Mouse (Mus musculus): ENCODE data around the gene Clasp1. TPM values are rescaled to one million over a fixed set of nuclear protein-coding genes. Genes with fewer than 3 reads are reported as not detected.

Clasp1 gene
- total and polyA plus RNA-seq, 3 experiments, result 32.0 to 53.2 (median 42.2) TPM

- H3K27ac ChIP-seq (ENCODE audit: insufficient read depth, low read depth), result no peak overlapping the region
- H3K36me3 ChIP-seq (replicated peaks in 1 of 2; ENCODE audit: control insufficient read depth in 1 of 2, insufficient read depth in 1 of 2, low read length in 1 of 2), result no peaks in the 10 kb centered on the region
- dilution Hi-C loops (cut with MboI; ENCODE audit: extremely low pct_ligation_motif_present, extremely low pct_unique_long_range_greater_than_20kb, low sequenced_read_pairs), result no loop called here
- no peaks in the 10 kb centered on the region for H3K9me3 ChIP-seq (replicated peaks; ENCODE audit: low read length)
- no peak for DNase-seq (ENCODE audit: extremely low read depth)
- H3K4me2 ChIP-seq (ENCODE audit: insufficient read depth, low read depth, poor library complexity, severe bottlenecking), result no peak overlapping the region
- in situ Hi-C loops (cut with MboI; ENCODE audit: low pct_ligation_motif_present, low pct_unique_long_range_greater_than_20kb, low sequenced_read_pairs), result loop anchor here (25.0 kb wide), 1 partner anchor 418 kb away; no protein-coding TSS in a partner anchor
- no peaks in the 10 kb centered on the region for H3K4me1 ChIP-seq (ENCODE audit: control insufficient read depth in 1 of 2, insufficient read depth in 2 of 2)
- no peaks in the 10 kb centered on the region for H3K27me3 ChIP-seq (replicated peaks)
- no peaks in the 10 kb centered on the region for H3K79me2 ChIP-seq (replicated peaks; ENCODE audit: control insufficient read depth, extremely low read depth, insufficient read depth, poor library complexity, severe bottlenecking)
- TF ChIP-seq ZC3H11A (IDR thresholded peaks at IDR 0.05; ENCODE audit: low read depth, low read length) (no peak), CTCF (conservative IDR thresholded peaks at IDR 0.05 in 1 of 2, IDR thresholded peaks at IDR 0.05 in 1 of 2; ENCODE audit: low read depth in 2 of 2, low read length in 2 of 2) (peak in 1 of 2 experiments; percentile 22; a peak in 1 of 4 replicates)
- H3K4me3 ChIP-seq (replicated peaks in 1 of 3; ENCODE audit: low read depth in 2 of 3, low read length in 2 of 3, poor library complexity in 1 of 3), result no peak overlapping the region
- H3K9ac ChIP-seq (ENCODE audit: insufficient read depth, low read depth), result no peak overlapping the region
Measured at GRCm38 (mm10) chr1:118343649-118344435, 45.0 kb upstream of the Clasp1 start.

GRCm38 (mm10) chr1:118349922-118350321, 38.9 kb upstream of the Clasp1 start:
- dilution Hi-C loops (cut with MboI; ENCODE audit: extremely low pct_ligation_motif_present, extremely low pct_unique_long_range_greater_than_20kb, low sequenced_read_pairs), result no loop called here
- H3K4me1 ChIP-seq (ENCODE audit: control insufficient read depth in 1 of 2, insufficient read depth in 2 of 2), result no peaks in the 10 kb centered on the region

GRCm38 (mm10) chr1:118359071-118359761, 29.6 kb upstream of the Clasp1 start:
- Histone ChIP-seq H3K9ac (ENCODE audit: insufficient read depth, low read depth) (no peak overlapping the region), H3K9me3 (replicated peaks; ENCODE audit: low read length) (no peaks in the 10 kb centered on the region), H3K4me1 (ENCODE audit: control insufficient read depth in 1 of 2, insufficient read depth in 2 of 2) (no peaks in the 10 kb centered on the region), H3K4me2 (ENCODE audit: insufficient read depth, low read depth, poor library complexity, severe bottlenecking) (no peak overlapping the region), H3K79me2 (replicated peaks; ENCODE audit: control insufficient read depth, extremely low read depth, insufficient read depth, poor library complexity, severe bottlenecking) (no peaks in the 10 kb centered on the region), H3K36me3 (replicated peaks in 1 of 2; ENCODE audit: control insufficient read depth in 1 of 2, insufficient read depth in 1 of 2, low read length in 1 of 2) (no peaks in the 10 kb centered on the region), H3K4me3 (replicated peaks in 1 of 3; ENCODE audit: low read depth in 2 of 3, low read length in 2 of 3, poor library complexity in 1 of 3) (no peak overlapping the region), H3K27me3 (replicated peaks) (no peaks in the 10 kb centered on the region), H3K27ac (ENCODE audit: insufficient read depth, low read depth) (no peak overlapping the region)
- DNase-seq (ENCODE audit: extremely low read depth), result no peak
- in situ Hi-C loops (cut with MboI; ENCODE audit: low pct_ligation_motif_present, low pct_unique_long_range_greater_than_20kb, low sequenced_read_pairs), result no loop called here
- TF ChIP-seq ZNF384 (IDR thresholded peaks at IDR 0.05; ENCODE audit: low read depth, low read length), result no peak
- dilution Hi-C loops (cut with MboI; ENCODE audit: extremely low pct_ligation_motif_present, extremely low pct_unique_long_range_greater_than_20kb, low sequenced_read_pairs), result no loop called here

More at GRCm38 (mm10) chr1:118349922-118350321, 38.9 kb upstream of the Clasp1 start:
- no peak overlapping the region for H3K27ac ChIP-seq (ENCODE audit: insufficient read depth, low read depth)
- no peaks in the 10 kb centered on the region for H3K27me3 ChIP-seq (replicated peaks)
- H3K9ac ChIP-seq (ENCODE audit: insufficient read depth, low read depth), result no peak overlapping the region
- H3K9me3 ChIP-seq (replicated peaks; ENCODE audit: low read length), result peaks cover 3% of the 10 kb centered on the region
- in situ Hi-C loops (cut with MboI; ENCODE audit: low pct_ligation_motif_present, low pct_unique_long_range_greater_than_20kb, low sequenced_read_pairs), result loop anchor here (25.0 kb wide), 1 partner anchor 412 kb away; no protein-coding TSS in a partner anchor
- H3K79me2 ChIP-seq (replicated peaks; ENCODE audit: control insufficient read depth, extremely low read depth, insufficient read depth, poor library complexity, severe bottlenecking), result no peaks in the 10 kb centered on the region
- H3K4me2 ChIP-seq (ENCODE audit: insufficient read depth, low read depth, poor library complexity, severe bottlenecking), result no peak overlapping the region
- no peak for DNase-seq (ENCODE audit: extremely low read depth)
- H3K4me3 ChIP-seq (replicated peaks in 1 of 3; ENCODE audit: low read depth in 2 of 3, low read length in 2 of 3, poor library complexity in 1 of 3), result no peak overlapping the region
- TF ChIP-seq MAFK (IDR thresholded peaks at IDR 0.05; ENCODE audit: insufficient replicate concordance, low read length), result no peak
- TF ChIP-seq UBTF (IDR thresholded peaks at IDR 0.05; ENCODE audit: low read depth, low read length), result no peak
- TF ChIP-seq RCOR1 (conservative IDR thresholded peaks at IDR 0.05; ENCODE audit: low read depth, low read length), result no peak
- TF ChIP-seq GABPA (IDR thresholded peaks at IDR 0.05; ENCODE audit: insufficient replicate concordance, low read depth, low read length), result no peak
- TF ChIP-seq ZKSCAN1 (IDR thresholded peaks at IDR 0.05; ENCODE audit: borderline replicate concordance, low read depth, low read length), result no peak
- TF ChIP-seq MAZ (IDR thresholded peaks at IDR 0.05; ENCODE audit: low read depth, low read length), result no peak
- TF ChIP-seq MXI1 (IDR thresholded peaks at IDR 0.05; ENCODE audit: low read depth, low read length), result no peak
- no peak for TF ChIP-seq USF2 (conservative IDR thresholded peaks at IDR 0.05; ENCODE audit: low read depth, low read length)
- no peak for TF ChIP-seq CTCF (conservative IDR thresholded peaks at IDR 0.05 in 1 of 2, IDR thresholded peaks at IDR 0.05 in 1 of 2; ENCODE audit: low read depth in 2 of 2, low read length in 2 of 2)
- TF ChIP-seq ZC3H11A (IDR thresholded peaks at IDR 0.05; ENCODE audit: low read depth, low read length), result no peak
- no peak for TF ChIP-seq RAD21 (IDR thresholded peaks at IDR 0.05; ENCODE audit: low read depth, low read length)
- no peak for TF ChIP-seq BHLHE40 (IDR thresholded peaks at IDR 0.05; ENCODE audit: low read depth, low read length)
- TF ChIP-seq POLR2AphosphoS2 (IDR thresholded peaks at IDR 0.05; ENCODE audit: low read depth, low read length), result no peak
- TF ChIP-seq TCF12 (IDR thresholded peaks at IDR 0.05; ENCODE audit: low read depth, low read length), result no peak
- no peak for TF ChIP-seq SMC3 (IDR thresholded peaks at IDR 0.05; ENCODE audit: low read depth, low read length)
- TF ChIP-seq USF1 (IDR thresholded peaks at IDR 0.05; ENCODE audit: low read depth, low read length), result no peak
- no peak for TF ChIP-seq TBP (conservative IDR thresholded peaks at IDR 0.05; ENCODE audit: low read depth, low read length)
- no peak for TF ChIP-seq ELF1 (IDR thresholded peaks at IDR 0.05; ENCODE audit: low read depth, low read length)
- TF ChIP-seq POLR2A (IDR thresholded peaks at IDR 0.05; ENCODE audit: low read depth, low read length), result no peak
- no peak for TF ChIP-seq E2F4 (IDR thresholded peaks at IDR 0.05; ENCODE audit: insufficient replicate concordance, low read depth, low read length)
- no peaks in the 10 kb centered on the region for H3K36me3 ChIP-seq (replicated peaks in 1 of 2; ENCODE audit: control insufficient read depth in 1 of 2, insufficient read depth in 1 of 2, low read length in 1 of 2)
